Mouse (Mus musculus) forebrain, embryonic 13.5 days (tissue): ENCODE measurements around the gene 1600014C23Rik. TPM values are rescaled to one million over a fixed set of nuclear protein-coding genes. Genes with fewer than 3 reads are reported as not detected.

ENCODE experiments used
- ATAC-seq: fragments of 200-750 bp; cut with Nextera tagmentation; 2 replicates; pipeline ENCODE4 v1.8.0; 2017
- H3K27ac ChIP-seq: fragments of 300-500 bp; sonication (generic); 2 replicates; pipeline ENCODE4 v1.5.1; 2015; ENCODE audit warnings: inconsistent platforms, mild to moderate bottlenecking, moderate library complexity
- H3K27me3 ChIP-seq: fragments of 300-500 bp; sonication (generic); 2 replicates; pipeline ENCODE4 v1.6.1; 2015; ENCODE audit warnings: mild to moderate bottlenecking, inconsistent platforms
- H3K36me3 ChIP-seq: fragments of 300-500 bp; sonication (generic); 2 replicates; pipeline ENCODE4 v1.6.1; 2015; ENCODE audit warnings: mild to moderate bottlenecking, inconsistent platforms; ENCODE audit not compliant: poor library complexity, severe bottlenecking
- H3K4me1 ChIP-seq: fragments of 300-500 bp; sonication (generic); 2 replicates; pipeline ENCODE4 v1.6.1; 2015; ENCODE audit warnings: inconsistent platforms
- H3K4me2 ChIP-seq: fragments of 300-500 bp; sonication (generic); 2 replicates; pipeline ENCODE4 v1.6.1; 2015; ENCODE audit warnings: inconsistent platforms, mild to moderate bottlenecking, moderate library complexity
- H3K4me3 ChIP-seq: fragments of 300-500 bp; sonication (generic); 2 replicates; pipeline ENCODE4 v1.5.1; 2015; ENCODE audit warnings: mild to moderate bottlenecking, inconsistent platforms
- H3K9ac ChIP-seq: fragments of 300-500 bp; sonication (generic); 2 replicates; pipeline ENCODE4 v1.6.1; 2015; ENCODE audit warnings: mild to moderate bottlenecking, inconsistent platforms
- H3K9me3 ChIP-seq: fragments of 300-500 bp; sonication (generic); replicated peaks from 2 replicates; pipeline ENCODE4 v1.6.1; 2016; ENCODE audit warnings: inconsistent platforms
- WGBS: fragments of 180-500 bp; shearing (Covaris S2); methylation state at CpG from one replicate; pipeline ENCODE4 v1.1.7; 2015; 5-methylcytosine and 5-hydroxymethylcytosine counted together
- polyA plus RNA-seq: library from polyadenylated mRNA; unstranded; fragments of >200 nt; fragmentation: Nextera tagmentation; extraction: Ambion mirVana; gene quantifications from 2 replicates; pipeline ENCODE4 v1.2.1, GENCODE M21; 2015

The 1600014C23Rik gene
- 0.48 TPM in 1 of 2 replicates, not detected in the other for polyA plus RNA-seq

DNA sequence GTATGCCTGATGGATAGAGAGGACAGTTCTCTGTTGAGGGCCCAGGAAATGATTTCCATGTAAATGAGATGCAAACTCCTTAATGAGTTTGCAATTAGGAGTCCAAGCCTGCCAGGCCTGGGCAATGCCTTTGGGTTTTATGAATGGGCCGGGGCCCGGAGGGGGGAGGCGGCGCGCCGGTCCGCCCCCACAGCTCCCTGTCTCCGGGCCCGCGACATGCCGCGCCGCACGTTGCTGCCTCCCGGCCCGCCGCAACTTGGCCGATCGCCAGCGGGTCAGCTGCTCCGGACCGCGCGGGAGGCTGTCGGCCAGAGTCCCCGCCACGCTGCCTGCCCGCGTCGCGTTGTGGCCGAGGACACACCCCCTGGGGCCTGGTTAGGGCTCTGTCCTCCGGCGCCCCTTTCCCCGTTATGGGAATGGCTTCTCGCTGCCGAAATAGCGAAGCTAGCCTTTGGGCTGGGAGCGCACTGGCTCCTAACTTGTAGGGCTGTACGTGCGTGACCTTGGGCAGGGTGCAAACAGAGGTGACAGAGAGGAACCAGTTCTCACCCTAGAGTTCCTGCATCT lies at the start of gene 1600014C23Rik:
Gene 1600014C23Rik (minus strand): TSS at position 110 of the 567 bp plus-strand sequence.
- Histone ChIP-seq H3K27ac (peak within 1 kb of the TSS; percentile 83), H3K4me2 (peak within 1 kb of the TSS; percentile 78), H3K36me3 (no peaks in the 10 kb centered on the region), H3K9me3 (no peaks in the 10 kb centered on the region), H3K4me3 (peak within 1 kb of the TSS; percentile 40), H3K4me1 (peaks cover 43% of the 10 kb centered on the region), H3K27me3 (peaks cover 20% of the 10 kb centered on the region; the same call in 1 of the 2 replicates), H3K9ac (peak within 1 kb of the TSS; percentile 68)
- peak; percentile 55 for ATAC-seq
- WGBS = 2% methylated on average over 40 of the region's 41 CpGs

DNA sequence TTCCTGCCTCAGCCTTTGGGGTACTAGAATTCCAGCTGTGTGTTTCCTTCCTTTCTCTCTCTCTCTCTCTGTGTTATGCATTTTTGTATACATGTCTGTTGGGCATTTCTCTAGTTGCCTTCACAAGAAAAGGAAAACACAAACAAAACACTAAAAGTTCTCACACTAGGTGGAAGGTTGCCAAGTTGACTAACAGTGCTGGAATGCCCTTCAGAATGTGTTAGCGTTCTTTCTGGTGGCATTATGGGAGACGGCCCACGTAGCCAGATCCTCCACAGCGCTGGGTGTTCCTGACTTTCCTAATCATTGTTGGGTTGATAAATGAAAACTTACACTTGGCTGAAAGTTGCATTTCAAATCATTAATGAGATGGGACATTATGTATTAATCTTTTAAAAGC lies 44.8 kb upstream of the 1600014C23Rik start:
- ATAC-seq = no peak
- Histone ChIP-seq H3K4me1 (no peaks in the 10 kb centered on the region), H3K36me3 (no peaks in the 10 kb centered on the region), H3K9me3 (no peaks in the 10 kb centered on the region), H3K27me3 (no peaks in the 10 kb centered on the region), H3K9ac (no peak overlapping the region), H3K4me2 (no peak overlapping the region), H3K27ac (no peak overlapping the region), H3K4me3 (no peak overlapping the region)
- WGBS = 90% methylated on average over 4 of the region's 4 CpGs

GRCm38 (mm10) chr17:45777431-45777830 lies 43.8 kb upstream of the 1600014C23Rik start:
- Histone ChIP-seq H3K4me2 (no peak overlapping the region), H3K36me3 (no peaks in the 10 kb centered on the region), H3K4me3 (no peak overlapping the region), H3K9ac (no peak overlapping the region), H3K9me3 (no peaks in the 10 kb centered on the region), H3K27me3 (no peaks in the 10 kb centered on the region), H3K27ac (no peak overlapping the region), H3K4me1 (no peaks in the 10 kb centered on the region)
- no peak for ATAC-seq
- WGBS = 81% methylated on average over 6 of the region's 6 CpGs

DNA sequence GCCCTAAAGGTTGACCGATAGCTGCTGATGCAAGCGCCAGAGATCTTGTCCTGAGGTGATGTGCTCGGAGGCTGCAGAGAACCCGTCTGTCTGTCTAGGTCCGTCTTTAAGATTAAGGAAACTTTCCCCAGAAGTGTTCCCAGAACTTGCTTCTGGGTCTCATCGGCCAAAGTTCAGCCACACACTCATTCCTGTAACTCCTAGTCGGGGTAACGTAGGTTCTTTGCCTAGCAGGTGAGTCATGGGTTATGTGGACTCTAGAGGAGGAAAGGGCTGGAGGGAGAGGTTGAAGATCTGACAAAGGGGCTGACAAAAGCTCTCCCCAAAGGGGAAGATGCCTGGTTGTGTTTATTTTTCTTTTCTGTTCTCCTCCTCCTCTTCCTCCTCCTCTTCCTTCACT lies 42.5 kb upstream of the 1600014C23Rik start:
- no peak overlapping the region for H3K27ac ChIP-seq
- H3K9me3 ChIP-seq = no peaks in the 10 kb centered on the region
- no peak for ATAC-seq
- WGBS = 95% methylated on average over 8 of the region's 8 CpGs
- H3K27me3 ChIP-seq = no peaks in the 10 kb centered on the region
- H3K4me2 ChIP-seq = no peak overlapping the region
- no peaks in the 10 kb centered on the region for H3K36me3 ChIP-seq
- no peak overlapping the region for H3K9ac ChIP-seq
- H3K4me3 ChIP-seq = no peak overlapping the region
- H3K4me1 ChIP-seq = no peaks in the 10 kb centered on the region

DNA sequence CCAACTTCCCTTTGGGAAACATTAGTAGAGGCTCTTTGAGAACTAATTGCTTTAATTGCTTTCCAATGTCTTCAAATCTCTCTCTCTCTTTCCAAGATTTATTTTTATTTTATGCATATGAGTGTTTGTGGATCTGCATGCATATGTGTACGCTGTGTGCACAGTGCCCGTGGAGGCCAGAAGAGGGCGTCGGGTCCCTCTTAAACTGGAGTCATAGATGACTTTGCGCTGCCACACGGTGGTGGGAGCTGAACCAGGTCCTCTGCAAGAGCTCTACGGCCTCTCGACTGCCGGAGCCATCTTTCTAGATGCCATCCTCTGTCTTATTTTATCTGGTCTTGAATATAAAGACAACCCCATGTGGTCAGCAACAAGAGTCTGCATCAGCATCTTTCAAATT lies 41.8 kb upstream of the 1600014C23Rik start:
- Histone ChIP-seq H3K27me3 (no peaks in the 10 kb centered on the region), H3K36me3 (no peaks in the 10 kb centered on the region), H3K9me3 (no peaks in the 10 kb centered on the region), H3K4me1 (no peaks in the 10 kb centered on the region), H3K4me2 (no peak overlapping the region), H3K4me3 (no peak overlapping the region), H3K9ac (no peak overlapping the region), H3K27ac (no peak overlapping the region)
- ATAC-seq = no peak
- 89% methylated on average over 9 of the region's 9 CpGs for WGBS

DNA sequence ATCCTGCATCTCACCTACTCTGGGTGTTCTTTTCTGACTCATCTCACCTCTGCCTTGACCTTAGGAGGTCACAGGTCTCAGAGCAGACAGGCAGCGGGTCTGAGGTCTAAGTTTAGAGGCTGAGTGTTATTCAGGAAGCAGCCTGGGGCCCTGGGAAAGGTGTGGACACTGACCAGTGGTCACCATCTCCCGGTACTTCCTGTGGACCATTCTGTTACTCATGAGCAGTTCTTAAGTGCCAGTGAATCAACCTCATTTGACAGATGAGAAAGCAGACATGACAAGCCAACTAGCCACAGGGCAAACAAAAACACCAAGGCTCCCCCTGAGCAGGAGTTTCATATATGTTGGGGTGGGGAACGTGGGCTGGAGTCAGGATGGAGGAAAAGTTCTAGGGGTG lies 38.9 kb upstream of the 1600014C23Rik start:
- no peak overlapping the region for H3K4me3 ChIP-seq
- no peak overlapping the region for H3K27ac ChIP-seq
- no peak overlapping the region for H3K9ac ChIP-seq
- no peak for ATAC-seq
- H3K4me2 ChIP-seq = no peak overlapping the region
- H3K9me3 ChIP-seq = no peaks in the 10 kb centered on the region
- no peaks in the 10 kb centered on the region for H3K36me3 ChIP-seq
- H3K27me3 ChIP-seq = no peaks in the 10 kb centered on the region; the same call in 1 of the 2 replicates
- peaks cover under 1% of the 10 kb centered on the region for H3K4me1 ChIP-seq
- WGBS = 76% methylated on average over 3 of the region's 3 CpGs

DNA sequence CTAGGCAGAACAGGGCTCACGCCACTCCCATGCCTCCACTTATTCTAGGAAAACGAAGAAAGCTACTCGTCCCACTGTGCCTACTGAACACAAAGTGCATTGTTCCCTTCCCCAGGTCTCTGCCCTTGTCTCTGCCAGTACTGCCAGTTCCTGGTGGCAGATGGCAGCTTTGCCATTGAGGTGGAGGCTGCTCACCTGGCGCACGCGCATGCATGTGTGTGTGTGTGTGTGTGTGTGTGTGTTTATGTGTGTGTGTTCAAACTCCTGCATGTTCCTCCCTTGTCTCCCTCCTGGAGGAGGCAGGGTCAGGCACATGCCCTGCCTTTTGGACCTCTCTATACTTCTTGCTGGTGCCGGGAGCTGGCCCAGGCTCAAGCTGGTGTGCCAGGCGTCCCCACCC lies 38.5 kb upstream of the 1600014C23Rik start:
- H3K4me1 ChIP-seq = peaks cover 5% of the 10 kb centered on the region
- no peak overlapping the region for H3K4me2 ChIP-seq
- ATAC-seq = no peak
- no peaks in the 10 kb centered on the region for H3K36me3 ChIP-seq
- no peak overlapping the region for H3K9ac ChIP-seq
- no peak overlapping the region for H3K27ac ChIP-seq
- H3K27me3 ChIP-seq = no peaks in the 10 kb centered on the region; the same call in 1 of the 2 replicates
- 77% methylated on average over 8 of the region's 8 CpGs for WGBS
- H3K9me3 ChIP-seq = no peaks in the 10 kb centered on the region
- no peak overlapping the region for H3K4me3 ChIP-seq

GRCm38 (mm10) chr17:45770441-45770840 lies 36.8 kb upstream of the 1600014C23Rik start:
- WGBS = 37% methylated on average over 6 of the region's 6 CpGs
- Histone ChIP-seq H3K27me3 (no peaks in the 10 kb centered on the region; the same call in 1 of the 2 replicates), H3K27ac (no peak overlapping the region)

DNA sequence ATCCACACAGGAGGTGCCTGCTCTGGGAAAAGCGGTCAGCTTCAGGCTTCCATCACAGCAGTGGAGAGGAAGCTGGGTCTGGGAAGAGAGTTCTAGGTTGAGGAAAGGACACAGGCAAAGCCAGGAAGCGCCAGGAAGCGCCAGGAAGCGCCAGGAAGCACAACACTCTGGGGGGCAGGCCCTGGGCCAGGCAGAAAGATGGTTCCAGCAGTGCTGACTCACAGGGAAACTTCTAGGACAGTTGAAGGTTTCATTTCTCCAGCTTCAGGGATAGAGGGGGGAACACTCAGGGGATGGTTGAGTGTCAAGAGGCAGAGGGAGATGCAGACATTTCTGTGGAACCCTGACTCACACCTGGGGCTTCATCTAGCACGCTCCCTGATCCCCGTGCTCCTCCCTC lies 36.2 kb upstream of the 1600014C23Rik start:
- Histone ChIP-seq H3K4me2 (no peak overlapping the region), H3K36me3 (no peaks in the 10 kb centered on the region), H3K4me1 (peaks cover 20% of the 10 kb centered on the region), H3K9ac (no peak overlapping the region), H3K27ac (no peak overlapping the region), H3K9me3 (no peaks in the 10 kb centered on the region), H3K27me3 (no peaks in the 10 kb centered on the region; the same call in 1 of the 2 replicates), H3K4me3 (no peak overlapping the region)
- ATAC-seq = no peak
- 87% methylated on average over 6 of the region's 6 CpGs for WGBS

More at GRCm38 (mm10) chr17:45770441-45770840, 36.8 kb upstream of the 1600014C23Rik start:
- H3K9me3 ChIP-seq = no peaks in the 10 kb centered on the region
- H3K36me3 ChIP-seq = no peaks in the 10 kb centered on the region
- no peak overlapping the region for H3K4me2 ChIP-seq
- no peak overlapping the region for H3K4me3 ChIP-seq
- H3K4me1 ChIP-seq = peaks cover 20% of the 10 kb centered on the region
- H3K9ac ChIP-seq = no peak overlapping the region
- ATAC-seq = no peak

GRCm38 (mm10) chr17:45767536-45768146 lies 34.0 kb upstream of the 1600014C23Rik start:
- no peak for ATAC-seq
- 44% methylated on average over 8 of the region's 9 CpGs for WGBS

DNA sequence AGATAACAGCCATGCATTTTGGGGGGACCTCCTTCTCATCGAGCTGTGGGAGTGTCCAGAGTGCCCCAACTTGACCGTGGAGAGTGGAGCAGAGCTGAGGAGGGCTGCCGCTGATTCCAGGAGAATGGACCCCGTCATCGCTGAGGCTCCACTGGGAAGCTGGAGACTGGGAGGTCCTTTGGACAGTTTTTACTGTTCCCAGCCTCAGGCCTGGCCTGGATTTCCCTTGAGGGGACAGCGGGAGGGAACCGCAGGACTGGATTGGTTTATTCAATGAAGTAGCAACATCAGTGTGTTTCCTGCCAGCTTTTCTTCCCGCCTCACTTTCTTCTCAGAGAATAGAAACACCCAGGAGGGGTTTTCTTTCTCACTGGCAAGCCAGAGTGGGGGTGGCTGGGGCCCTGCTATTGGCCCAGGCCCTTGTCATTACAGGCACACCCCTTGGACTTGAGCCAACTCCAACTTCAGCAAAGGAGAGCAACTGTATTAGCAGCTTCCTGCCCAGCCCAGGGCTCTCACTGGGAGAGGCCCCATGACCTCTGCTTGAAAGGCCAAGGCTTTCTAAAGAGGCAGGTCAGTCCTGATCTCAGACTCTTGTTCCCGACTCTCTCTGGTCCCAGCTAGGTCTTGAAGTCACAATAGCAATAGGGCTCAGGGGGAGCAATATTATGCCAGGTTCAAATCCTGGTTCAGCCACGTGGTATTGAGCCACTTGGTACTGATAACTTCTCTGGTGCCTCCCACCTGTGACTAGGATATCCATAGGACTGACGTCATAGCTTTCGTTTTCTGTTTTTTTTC lies 33.3 kb upstream of the 1600014C23Rik start:
- Histone ChIP-seq H3K9me3 (no peaks in the 10 kb centered on the region), H3K4me1 (peaks cover 24% of the 10 kb centered on the region), H3K27ac (peak overlapping the region; percentile 87), H3K9ac (peak overlapping the region; percentile 43; the same call in 1 of the 2 replicates), H3K27me3 (no peaks in the 10 kb centered on the region; the same call in 1 of the 2 replicates), H3K4me3 (0 out of 2 replicates have a peak overlapping the region, but pooled peaks have one; percentile 6), H3K36me3 (no peaks in the 10 kb centered on the region), H3K4me2 (peak overlapping the region; percentile 36)
- WGBS = 5% methylated on average over 12 of the region's 12 CpGs
- ATAC-seq = peak; percentile 94

More at GRCm38 (mm10) chr17:45767536-45768146, 34.0 kb upstream of the 1600014C23Rik start:
- Histone ChIP-seq H3K27ac (no peak overlapping the region), H3K4me3 (no peak overlapping the region), H3K36me3 (no peaks in the 10 kb centered on the region), H3K4me2 (no peak overlapping the region), H3K9me3 (no peaks in the 10 kb centered on the region), H3K4me1 (peaks cover 24% of the 10 kb centered on the region), H3K9ac (no peak overlapping the region), H3K27me3 (no peaks in the 10 kb centered on the region; the same call in 1 of the 2 replicates)

DNA sequence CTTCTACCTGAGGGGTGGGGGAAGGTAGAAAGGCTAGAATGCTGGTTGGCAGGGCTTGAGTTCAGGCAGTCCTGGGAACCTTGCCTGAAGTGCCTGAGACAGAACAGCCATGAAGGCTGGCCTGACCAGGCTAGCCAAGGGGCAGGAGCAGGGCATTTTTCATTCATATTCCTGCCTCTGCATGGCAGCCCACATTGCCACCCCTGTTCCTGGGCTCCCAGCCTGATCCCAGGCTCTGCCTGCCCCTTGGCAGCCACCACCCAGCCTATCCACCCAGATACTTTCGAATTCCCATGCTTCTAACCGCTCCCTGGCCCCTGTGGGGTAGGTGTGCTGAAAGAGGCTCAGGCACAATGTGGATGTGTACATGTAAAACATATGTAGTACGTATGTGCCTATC lies 32.3 kb upstream of the 1600014C23Rik start:
- H3K4me2 ChIP-seq = no peak overlapping the region
- H3K9ac ChIP-seq = no peak overlapping the region
- peaks cover 24% of the 10 kb centered on the region for H3K4me1 ChIP-seq
- H3K36me3 ChIP-seq = no peaks in the 10 kb centered on the region
- ATAC-seq = no peak
- no peaks in the 10 kb centered on the region for H3K9me3 ChIP-seq
- H3K27me3 ChIP-seq = no peaks in the 10 kb centered on the region; the same call in 1 of the 2 replicates
- 0 out of 2 replicates have a peak overlapping the region, but pooled peaks have one; percentile 87 for H3K27ac ChIP-seq
- no peak overlapping the region for H3K4me3 ChIP-seq
- 80% methylated on average over 3 of the region's 3 CpGs for WGBS
